Mouse (Mus musculus): ENCODE results near the gene Itga11. TPM values are rescaled to one million over a fixed set of nuclear protein-coding genes. Genes with fewer than 3 reads are reported as not detected.
"Not testable (repeated sequence)": the region's sequence is repeated elsewhere in the genome, so short reads cannot be mapped to it uniquely, and the experiment has no call there.

Gene Itga11
- polyA plus RNA-seq, 1 experiment, result 3.8 TPM

GRCm38 (mm10) chr9:62645716-62646400 lies 31.8 kb upstream of the Itga11 start:
- no peak overlapping the region for H3K4me3 ChIP-seq (ENCODE audit: low read depth, low read length)
- no peak overlapping the region for H3K27ac ChIP-seq (ENCODE audit: insufficient read depth, low read depth, low read length)
- TF ChIP-seq CTCF (IDR thresholded peaks at IDR 0.05; ENCODE audit: extremely low read depth, insufficient read length, insufficient replicate concordance, low read depth, low read length), result no peak
- no peak for TF ChIP-seq POLR2A (IDR thresholded peaks at IDR 0.05; ENCODE audit: low read depth, low read length)
- 74% methylated on average over 6 of the region's 6 CpGs for WGBS
- H3K36me3 ChIP-seq (ENCODE audit: control insufficient read depth, insufficient read depth, low read length), result no peaks in the 10 kb centered on the region
- H3K4me1 ChIP-seq (ENCODE audit: control insufficient read depth, insufficient read depth, insufficient read length, low read length), result no peaks in the 10 kb centered on the region; the same call in 1 of the 2 replicates
- no peaks in the 10 kb centered on the region for H3K27me3 ChIP-seq (ENCODE audit: control insufficient read depth, insufficient read depth, low read length)

- H3K4me3 ChIP-seq (ENCODE audit: low read depth, low read length), result no peak overlapping the region
- no peak for TF ChIP-seq CTCF (IDR thresholded peaks at IDR 0.05; ENCODE audit: extremely low read depth, insufficient read length, insufficient replicate concordance, low read depth, low read length)
- no peak for TF ChIP-seq POLR2A (IDR thresholded peaks at IDR 0.05; ENCODE audit: low read depth, low read length)
- no peaks in the 10 kb centered on the region for H3K4me1 ChIP-seq (ENCODE audit: control insufficient read depth, insufficient read depth, insufficient read length, low read length)
- no peaks in the 10 kb centered on the region for H3K27me3 ChIP-seq (ENCODE audit: control insufficient read depth, insufficient read depth, low read length)
- no peaks in the 10 kb centered on the region for H3K36me3 ChIP-seq (ENCODE audit: control insufficient read depth, insufficient read depth, low read length)
- no peak overlapping the region for H3K27ac ChIP-seq (ENCODE audit: insufficient read depth, low read depth, low read length)
- 44% methylated on average over 7 of the region's 7 CpGs for WGBS
These were observed 30.9 kb upstream of the Itga11 start for GRCm38 (mm10) chr9:62646721-62647183.

- H3K36me3 ChIP-seq (ENCODE audit: control insufficient read depth, insufficient read depth, low read length), result no peaks in the 10 kb centered on the region
- H3K27me3 ChIP-seq (ENCODE audit: control insufficient read depth, insufficient read depth, low read length), result no peaks in the 10 kb centered on the region
- no peak overlapping the region for H3K27ac ChIP-seq (ENCODE audit: insufficient read depth, low read depth, low read length)
- 79% methylated on average over 3 of the region's 3 CpGs for WGBS
- no peak overlapping the region for H3K4me3 ChIP-seq (ENCODE audit: low read depth, low read length)
- no peaks in the 10 kb centered on the region for H3K4me1 ChIP-seq (ENCODE audit: control insufficient read depth, insufficient read depth, insufficient read length, low read length)
- TF ChIP-seq POLR2A (IDR thresholded peaks at IDR 0.05; ENCODE audit: low read depth, low read length), result no peak
- TF ChIP-seq CTCF (IDR thresholded peaks at IDR 0.05; ENCODE audit: extremely low read depth, insufficient read length, insufficient replicate concordance, low read depth, low read length), result no peak
These were observed 28.2 kb upstream of the Itga11 start for GRCm38 (mm10) chr9:62649444-62649843.

GRCm38 (mm10) chr9:62650764-62651163 lies 26.9 kb upstream of the Itga11 start:
- Histone ChIP-seq H3K36me3 (ENCODE audit: control insufficient read depth, insufficient read depth, low read length) (no peaks in the 10 kb centered on the region), H3K27me3 (ENCODE audit: control insufficient read depth, insufficient read depth, low read length) (no peaks in the 10 kb centered on the region), H3K4me1 (ENCODE audit: control insufficient read depth, insufficient read depth, insufficient read length, low read length) (no peaks in the 10 kb centered on the region), H3K4me3 (ENCODE audit: low read depth, low read length) (no peak overlapping the region), H3K27ac (ENCODE audit: insufficient read depth, low read depth, low read length) (no peak overlapping the region)
- TF ChIP-seq CTCF (IDR thresholded peaks at IDR 0.05; ENCODE audit: extremely low read depth, insufficient read length, insufficient replicate concordance, low read depth, low read length), result no peak
- no peak for TF ChIP-seq POLR2A (IDR thresholded peaks at IDR 0.05; ENCODE audit: low read depth, low read length)
- 86% methylated on average over 6 of the region's 6 CpGs for WGBS

GRCm38 (mm10) chr9:62654336-62654735 lies 23.3 kb upstream of the Itga11 start:
- no peaks in the 10 kb centered on the region for H3K27me3 ChIP-seq (ENCODE audit: control insufficient read depth, insufficient read depth, low read length)
- TF ChIP-seq CTCF (IDR thresholded peaks at IDR 0.05; ENCODE audit: extremely low read depth, insufficient read length, insufficient replicate concordance, low read depth, low read length) (no peak), POLR2A (IDR thresholded peaks at IDR 0.05; ENCODE audit: low read depth, low read length) (no peak)
- no peak overlapping the region for H3K27ac ChIP-seq (ENCODE audit: insufficient read depth, low read depth, low read length)
- WGBS, result 66% methylated on average over 6 of the region's 6 CpGs
- no peak overlapping the region for H3K4me3 ChIP-seq (ENCODE audit: low read depth, low read length)
- H3K36me3 ChIP-seq (ENCODE audit: control insufficient read depth, insufficient read depth, low read length), result no peaks in the 10 kb centered on the region
- no peaks in the 10 kb centered on the region for H3K4me1 ChIP-seq (ENCODE audit: control insufficient read depth, insufficient read depth, insufficient read length, low read length)

- Histone ChIP-seq H3K27ac (ENCODE audit: insufficient read depth, low read depth, low read length) (no peak overlapping the region), H3K4me1 (ENCODE audit: control insufficient read depth, insufficient read depth, insufficient read length, low read length) (no peaks in the 10 kb centered on the region)
These were observed 19.6 kb upstream of the Itga11 start for GRCm38 (mm10) chr9:62658016-62658415.

GRCm38 (mm10) chr9:62659026-62659425 lies 18.6 kb upstream of the Itga11 start:
- WGBS, result 35% methylated on average over 4 of the region's 4 CpGs
- Histone ChIP-seq H3K27ac (ENCODE audit: insufficient read depth, low read depth, low read length) (no peak overlapping the region), H3K4me1 (ENCODE audit: control insufficient read depth, insufficient read depth, insufficient read length, low read length) (no peaks in the 10 kb centered on the region), H3K4me3 (ENCODE audit: low read depth, low read length) (no peak overlapping the region), H3K36me3 (ENCODE audit: control insufficient read depth, insufficient read depth, low read length) (no peaks in the 10 kb centered on the region), H3K27me3 (ENCODE audit: control insufficient read depth, insufficient read depth, low read length) (no peaks in the 10 kb centered on the region)
- TF ChIP-seq POLR2A (IDR thresholded peaks at IDR 0.05; ENCODE audit: low read depth, low read length) (no peak), CTCF (IDR thresholded peaks at IDR 0.05; ENCODE audit: extremely low read depth, insufficient read length, insufficient replicate concordance, low read depth, low read length) (no peak)

More at GRCm38 (mm10) chr9:62658016-62658415, 19.6 kb upstream of the Itga11 start:
- no peaks in the 10 kb centered on the region for H3K27me3 ChIP-seq (ENCODE audit: control insufficient read depth, insufficient read depth, low read length)
- TF ChIP-seq POLR2A (IDR thresholded peaks at IDR 0.05; ENCODE audit: low read depth, low read length) (no peak), CTCF (IDR thresholded peaks at IDR 0.05; ENCODE audit: extremely low read depth, insufficient read length, insufficient replicate concordance, low read depth, low read length) (no peak)
- H3K4me3 ChIP-seq (ENCODE audit: low read depth, low read length), result no peak overlapping the region
- H3K36me3 ChIP-seq (ENCODE audit: control insufficient read depth, insufficient read depth, low read length), result no peaks in the 10 kb centered on the region
- WGBS, result 78% methylated on average over 3 of the region's 3 CpGs

- not testable (repeated sequence) for H3K4me1 ChIP-seq (ENCODE audit: control insufficient read depth, insufficient read depth, insufficient read length, low read length); H3K36me3 ChIP-seq (ENCODE audit: control insufficient read depth, insufficient read depth, low read length); H3K4me3 ChIP-seq (ENCODE audit: low read depth, low read length); H3K27me3 ChIP-seq (ENCODE audit: control insufficient read depth, insufficient read depth, low read length); H3K27ac ChIP-seq (ENCODE audit: insufficient read depth, low read depth, low read length)
- WGBS, result 90% methylated on average over 9 of the region's 9 CpGs
These were observed 16.7 kb upstream of the Itga11 start for GRCm38 (mm10) chr9:62660971-62661370.

Measured in small intestine, adult 2 months (tissue).